Mouse (Mus musculus) midbrain, postnatal 0 days (tissue): ENCODE results near the gene Dnaja2. TPM values are rescaled to one million over a fixed set of nuclear protein-coding genes. Genes with fewer than 3 reads are reported as not detected.

Source experiments
- ATAC-seq: fragments of 200-750 bp; cut with Nextera tagmentation; 2 replicates; pipeline ENCODE4 v1.8.0; 2017; ENCODE audit warnings: moderate number of reproducible peaks, mild to moderate bottlenecking, moderate TSS enrichment, moderate library complexity; ENCODE audit not compliant: low FRiP score
- DNase-seq: peaks from one replicate; pipeline ENCODE4 v3.0.0-alpha.2; 2015; ENCODE audit warnings: low spot score
- H3K27ac ChIP-seq: fragments of 300-500 bp; sonication (generic); 2 replicates; pipeline ENCODE4 v1.5.1; 2014; ENCODE audit warnings: low read depth, mild to moderate bottlenecking, low read length, mixed read lengths
- H3K27me3 ChIP-seq: fragments of 300-500 bp; sonication (generic); 2 replicates; pipeline ENCODE4 v1.6.1; 2014; ENCODE audit warnings: low read length, control low read depth, mixed read lengths; ENCODE audit not compliant: insufficient read depth
- H3K36me3 ChIP-seq: fragments of 300-500 bp; sonication (generic); 2 replicates; pipeline ENCODE4 v1.6.1; 2014; ENCODE audit warnings: low read length, control low read depth, mixed read lengths; ENCODE audit not compliant: insufficient read depth
- H3K4me1 ChIP-seq: fragments of 300-500 bp; sonication (generic); 2 replicates; pipeline ENCODE4 v1.6.1; 2014; ENCODE audit warnings: mild to moderate bottlenecking, control low read depth, antibody characterized with exemption, low read length, mixed read lengths; ENCODE audit not compliant: insufficient read depth
- H3K4me2 ChIP-seq: fragments of 300-500 bp; sonication (generic); 2 replicates; pipeline ENCODE4 v1.6.1; 2014; ENCODE audit warnings: low read depth, mild to moderate bottlenecking, low read length, mixed read lengths; ENCODE audit not compliant: poor library complexity, severe bottlenecking
- H3K4me3 ChIP-seq: fragments of 300-500 bp; sonication (generic); 2 replicates; pipeline ENCODE4 v1.5.1; 2014; ENCODE audit warnings: low read depth, mild to moderate bottlenecking, low read length, moderate library complexity
- H3K9ac ChIP-seq: fragments of 300-500 bp; sonication (generic); replicated peaks from 2 replicates; pipeline ENCODE4 v1.6.1; 2014; ENCODE audit warnings: mild to moderate bottlenecking, low read length, moderate library complexity, mixed read lengths; ENCODE audit not compliant: poor library complexity, severe bottlenecking
- H3K9me3 ChIP-seq: fragments of 300-500 bp; sonication (generic); 2 replicates; pipeline ENCODE4 v1.6.1; 2016; ENCODE audit warnings: low read length, control low read depth
- CTCF ChIP-seq: IDR thresholded peaks from 2 replicates; pipeline ENCODE4 v1.5.1; 2016; ENCODE audit warnings: antibody characterized with exemption, mild to moderate bottlenecking
- WGBS: fragments of 180-500 bp; shearing (Covaris S2); extraction: QIAGEN DNeasy Blood & Tissue Kit; methylation state at CpG from one replicate; pipeline ENCODE4 v1.1.7; 2014; 5-methylcytosine and 5-hydroxymethylcytosine counted together
- polyA plus RNA-seq: library from polyadenylated mRNA; unstranded; fragments of >200 nt; fragmentation: Nextera tagmentation; extraction: Ambion mirVana; gene quantifications from 2 replicates; pipeline ENCODE4 v1.2.1, GENCODE M21; 2015
- total RNA-seq: library from RNA; depleted of rRNA; stranded (reverse); fragments of >200 nt; gene quantifications from 2 replicates; pipeline ENCODE4 v1.2.3, GENCODE M21; 2014

The Dnaja2 gene
- total and polyA plus RNA-seq, 2 experiments from 2014 or later, result 66.9 to 145 TPM

DNA sequence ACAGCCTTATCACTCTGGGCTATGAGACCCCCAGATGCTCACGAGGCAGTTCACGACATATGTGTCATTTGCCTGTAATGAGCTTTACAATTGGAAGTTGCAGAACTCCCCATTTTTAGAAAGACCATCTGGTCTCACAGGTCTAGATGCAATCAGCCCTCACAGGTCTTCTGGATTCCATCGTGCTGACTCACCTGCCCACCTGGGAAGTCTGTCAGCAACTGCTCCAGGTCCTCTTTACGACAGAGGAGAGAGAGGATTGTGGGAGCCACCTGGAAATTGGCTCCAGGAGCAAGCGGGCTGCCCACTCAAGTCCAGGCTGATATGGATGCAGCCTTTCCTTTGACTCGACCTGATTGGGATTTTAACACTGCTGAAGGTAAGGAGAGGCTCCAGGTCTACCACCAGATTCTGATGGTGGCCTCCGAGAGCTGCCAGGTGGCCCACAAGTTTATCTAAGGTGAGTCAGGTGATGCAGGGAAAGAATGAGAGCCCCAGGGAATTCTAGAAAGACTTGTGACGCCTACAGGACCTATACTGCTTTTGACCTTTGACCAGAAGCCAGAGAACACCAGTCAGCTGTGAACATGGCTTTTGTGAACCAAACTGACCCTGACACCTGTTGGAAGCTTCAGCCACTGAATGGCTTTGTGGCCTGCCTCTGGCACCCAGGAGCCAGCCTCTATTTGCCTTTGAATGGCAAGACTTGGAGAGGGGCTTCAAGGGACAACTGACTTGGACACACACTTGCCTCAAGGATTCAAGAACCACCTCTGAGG lies 42.5 kb upstream of the Dnaja2 start:
- ATAC-seq (no peak), DNase-seq (no peak)
- Histone ChIP-seq H3K27me3 (no peaks in the 10 kb centered on the region), H3K9ac (no peak overlapping the region), H3K4me2 (no peak overlapping the region), H3K4me1 (no peaks in the 10 kb centered on the region; the same call in 1 of the 2 replicates), H3K4me3 (no peak overlapping the region), H3K9me3 (no peaks in the 10 kb centered on the region), H3K36me3 (no peaks in the 10 kb centered on the region), H3K27ac (no peak overlapping the region)
- TF ChIP-seq CTCF, result no peak
- 75% methylated on average over 8 of the region's 8 CpGs for WGBS

DNA sequence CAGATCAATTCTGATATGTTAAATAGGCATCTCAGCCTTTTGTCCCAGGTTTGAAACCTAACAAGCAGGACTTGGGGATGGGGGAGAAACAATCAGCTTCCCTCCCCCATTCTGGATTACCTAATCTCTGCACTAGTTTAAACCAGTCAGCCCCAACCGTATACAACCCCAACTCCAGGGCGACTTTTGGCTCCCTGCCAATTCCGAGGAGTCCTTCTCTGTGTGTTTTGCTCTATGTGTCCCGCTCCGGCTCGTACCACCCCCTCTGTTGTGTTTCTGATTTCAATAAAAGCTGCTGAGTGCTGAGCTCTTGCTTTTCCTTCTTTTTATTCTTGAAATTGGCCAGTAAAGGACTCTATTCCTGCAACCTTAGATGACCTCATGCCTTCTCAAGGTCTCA lies 40.2 kb upstream of the Dnaja2 start:
- no peaks in the 10 kb centered on the region for H3K36me3 ChIP-seq
- TF ChIP-seq CTCF, result no peak
- H3K4me2 ChIP-seq, result no peak overlapping the region
- 40% methylated on average over 6 of the region's 6 CpGs for WGBS
- H3K27ac ChIP-seq, result no peak overlapping the region
- no peak overlapping the region for H3K4me3 ChIP-seq
- no peaks in the 10 kb centered on the region; the same call in 1 of the 2 replicates for H3K4me1 ChIP-seq
- no peak overlapping the region for H3K9ac ChIP-seq
- H3K9me3 ChIP-seq, result no peaks in the 10 kb centered on the region
- ATAC-seq (no peak), DNase-seq (peak; percentile 3)
- H3K27me3 ChIP-seq, result no peaks in the 10 kb centered on the region

DNA sequence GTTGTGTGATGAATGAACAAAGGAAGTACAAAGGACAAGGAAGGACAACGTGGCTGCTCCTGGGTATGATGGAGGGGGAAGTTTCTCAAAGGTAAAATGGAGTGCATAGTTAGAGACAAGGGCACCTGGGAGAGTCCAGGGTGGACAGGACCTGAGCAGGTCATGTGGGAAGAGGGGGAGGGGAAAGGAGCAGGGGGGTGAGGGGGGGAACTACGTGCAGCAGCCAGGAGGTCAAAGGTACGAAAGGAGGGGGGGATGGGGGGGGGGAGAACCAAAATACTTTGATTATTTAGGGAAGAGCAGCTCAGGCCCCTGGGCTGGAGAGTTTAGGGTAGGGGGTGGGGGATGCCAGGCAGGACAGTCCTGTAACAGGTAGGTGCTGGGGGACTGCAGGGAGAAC lies 39.8 kb upstream of the Dnaja2 start:
- Histone ChIP-seq H3K4me3 (no peak overlapping the region), H3K4me2 (no peak overlapping the region), H3K27me3 (no peaks in the 10 kb centered on the region), H3K4me1 (no peaks in the 10 kb centered on the region; the same call in 1 of the 2 replicates), H3K9me3 (no peaks in the 10 kb centered on the region), H3K36me3 (no peaks in the 10 kb centered on the region), H3K27ac (no peak overlapping the region), H3K9ac (no peak overlapping the region)
- DNase-seq, result no peak
- ATAC-seq, result no peak
- 67% methylated on average over 3 of the region's 3 CpGs for WGBS
- TF ChIP-seq CTCF, result no peak

DNA sequence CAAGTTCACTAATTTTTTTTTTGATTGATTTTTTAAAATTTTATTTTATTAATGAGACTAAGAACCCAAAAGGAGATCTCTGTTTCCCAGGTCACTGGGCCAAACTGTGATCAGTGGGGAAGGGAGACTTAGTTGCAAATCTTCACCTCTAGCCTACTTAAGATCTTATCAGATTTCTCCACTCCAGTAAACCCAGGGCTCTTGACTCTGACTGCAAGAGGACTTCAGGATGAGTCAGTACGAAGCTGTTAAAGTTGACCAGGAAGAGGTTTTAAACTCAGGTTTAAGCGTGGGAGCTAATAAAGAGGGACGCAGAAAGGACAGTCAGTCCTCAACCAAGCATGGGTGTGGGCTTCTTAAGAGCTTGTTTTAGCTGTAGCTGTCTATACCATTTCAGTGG lies 38.2 kb upstream of the Dnaja2 start:
- ATAC-seq (no peak), DNase-seq (no peak)
- no peaks in the 10 kb centered on the region for H3K36me3 ChIP-seq
- no peaks in the 10 kb centered on the region for H3K9me3 ChIP-seq
- H3K4me3 ChIP-seq, result no peak overlapping the region
- WGBS, result 94% methylated on average over 3 of the region's 3 CpGs
- H3K27me3 ChIP-seq, result no peaks in the 10 kb centered on the region
- no peaks in the 10 kb centered on the region; the same call in 1 of the 2 replicates for H3K4me1 ChIP-seq
- no peak overlapping the region for H3K4me2 ChIP-seq
- H3K27ac ChIP-seq, result no peak overlapping the region
- no peak for TF ChIP-seq CTCF
- no peak overlapping the region for H3K9ac ChIP-seq

DNA sequence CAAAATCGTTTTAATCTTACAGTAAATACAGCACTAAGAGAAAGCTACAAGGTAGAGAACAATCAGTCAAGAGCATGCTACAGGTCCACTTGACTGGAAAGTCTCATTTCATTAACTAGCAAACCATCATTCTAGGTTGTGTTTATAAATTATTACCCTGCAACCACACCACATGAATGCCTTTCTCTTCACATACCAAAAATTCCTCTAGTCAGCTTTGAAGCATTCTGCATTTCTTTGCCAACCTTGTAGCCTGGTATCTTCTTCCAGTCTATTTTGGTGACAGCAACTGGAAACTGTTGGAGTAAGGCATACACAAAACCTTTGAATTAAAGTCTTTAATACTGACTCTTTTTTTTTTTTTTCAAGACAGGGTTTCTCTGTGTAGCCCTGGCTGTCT lies 36.4 kb upstream of the Dnaja2 start:
- ATAC-seq, result no peak
- no peak overlapping the region for H3K4me2 ChIP-seq
- no peaks in the 10 kb centered on the region for H3K36me3 ChIP-seq
- no peak overlapping the region for H3K4me3 ChIP-seq
- H3K9me3 ChIP-seq, result no peaks in the 10 kb centered on the region
- no peak for DNase-seq
- 95% methylated on average over 1 of the region's 1 CpGs for WGBS
- no peak overlapping the region for H3K9ac ChIP-seq
- H3K27me3 ChIP-seq, result no peaks in the 10 kb centered on the region
- no peak for TF ChIP-seq CTCF
- no peaks in the 10 kb centered on the region; the same call in 1 of the 2 replicates for H3K4me1 ChIP-seq
- H3K27ac ChIP-seq, result no peak overlapping the region

DNA sequence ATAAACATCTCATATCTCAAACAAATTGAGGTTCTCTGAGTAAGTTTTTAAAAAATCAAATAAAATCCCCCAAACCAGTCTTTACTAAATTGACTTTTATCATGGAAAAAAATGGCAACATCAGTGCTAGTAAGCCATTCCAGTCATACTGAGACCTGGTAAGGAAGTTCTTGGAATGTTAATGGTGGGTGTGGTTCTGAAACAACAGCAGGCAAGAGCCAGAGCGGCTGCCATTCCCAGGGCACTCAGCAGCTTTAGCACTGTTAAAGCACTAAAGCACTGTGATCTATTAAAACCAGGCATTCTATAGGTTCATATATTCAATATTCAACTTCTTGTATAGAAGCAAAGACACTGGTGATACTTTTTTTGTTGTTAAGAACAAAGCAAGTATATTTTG lies 35.1 kb upstream of the Dnaja2 start:
- no peak overlapping the region for H3K4me2 ChIP-seq
- no peak for DNase-seq
- H3K27ac ChIP-seq, result no peak overlapping the region
- TF ChIP-seq CTCF, result no peak
- 79% methylated on average over 1 of the region's 1 CpGs for WGBS
- H3K36me3 ChIP-seq, result no peaks in the 10 kb centered on the region
- H3K27me3 ChIP-seq, result no peaks in the 10 kb centered on the region
- no peaks in the 10 kb centered on the region for H3K9me3 ChIP-seq
- H3K9ac ChIP-seq, result no peak overlapping the region
- no peak for ATAC-seq
- H3K4me1 ChIP-seq, result no peaks in the 10 kb centered on the region
- no peak overlapping the region for H3K4me3 ChIP-seq
